Mouse (Mus musculus) midbrain, postnatal 0 days (tissue): Measurements from ENCODE around the gene Otud3. TPM values are rescaled to one million over a fixed set of nuclear protein-coding genes. Genes with fewer than 3 reads are reported as not detected.
A peak's percentile ranks its signal among the peaks of the same experiment; 100 is the strongest.
"Not testable (repeated sequence)": the region's sequence is repeated elsewhere in the genome, so short reads cannot be mapped to it uniquely, and the experiment has no call there.

Experiments
- ATAC-seq: fragments of 200-750 bp; cut with Nextera tagmentation; 2 replicates; pipeline ENCODE4 v1.8.0; 2017; ENCODE audit warnings: moderate number of reproducible peaks, mild to moderate bottlenecking, moderate TSS enrichment, moderate library complexity; ENCODE audit not compliant: low FRiP score
- DNase-seq: peaks from one replicate; pipeline ENCODE4 v3.0.0-alpha.2; 2015; ENCODE audit warnings: low spot score
- H3K27ac ChIP-seq: fragments of 300-500 bp; sonication (generic); 2 replicates; pipeline ENCODE4 v1.5.1; 2014; ENCODE audit warnings: low read depth, mild to moderate bottlenecking, low read length, mixed read lengths
- H3K27me3 ChIP-seq: fragments of 300-500 bp; sonication (generic); 2 replicates; pipeline ENCODE4 v1.6.1; 2014; ENCODE audit warnings: low read length, control low read depth, mixed read lengths; ENCODE audit not compliant: insufficient read depth
- H3K36me3 ChIP-seq: fragments of 300-500 bp; sonication (generic); 2 replicates; pipeline ENCODE4 v1.6.1; 2014; ENCODE audit warnings: low read length, control low read depth, mixed read lengths; ENCODE audit not compliant: insufficient read depth
- H3K4me1 ChIP-seq: fragments of 300-500 bp; sonication (generic); 2 replicates; pipeline ENCODE4 v1.6.1; 2014; ENCODE audit warnings: mild to moderate bottlenecking, control low read depth, antibody characterized with exemption, low read length, mixed read lengths; ENCODE audit not compliant: insufficient read depth
- H3K4me2 ChIP-seq: fragments of 300-500 bp; sonication (generic); 2 replicates; pipeline ENCODE4 v1.6.1; 2014; ENCODE audit warnings: low read depth, mild to moderate bottlenecking, low read length, mixed read lengths; ENCODE audit not compliant: poor library complexity, severe bottlenecking
- H3K4me3 ChIP-seq: fragments of 300-500 bp; sonication (generic); 2 replicates; pipeline ENCODE4 v1.5.1; 2014; ENCODE audit warnings: low read depth, mild to moderate bottlenecking, low read length, moderate library complexity
- H3K9ac ChIP-seq: fragments of 300-500 bp; sonication (generic); replicated peaks from 2 replicates; pipeline ENCODE4 v1.6.1; 2014; ENCODE audit warnings: mild to moderate bottlenecking, low read length, moderate library complexity, mixed read lengths; ENCODE audit not compliant: poor library complexity, severe bottlenecking
- H3K9me3 ChIP-seq: fragments of 300-500 bp; sonication (generic); 2 replicates; pipeline ENCODE4 v1.6.1; 2016; ENCODE audit warnings: low read length, control low read depth
- CTCF ChIP-seq: IDR thresholded peaks from 2 replicates; pipeline ENCODE4 v1.5.1; 2016; ENCODE audit warnings: antibody characterized with exemption, mild to moderate bottlenecking
- whole genome bisulfite sequencing: fragments of 180-500 bp; shearing (Covaris S2); extraction: QIAGEN DNeasy Blood & Tissue Kit; methylation state at CpG from one replicate; pipeline ENCODE4 v1.1.7; 2014; 5-methylcytosine and 5-hydroxymethylcytosine counted together
- polyA plus RNA-seq: library from polyadenylated mRNA; unstranded; fragments of >200 nt; fragmentation: Nextera tagmentation; extraction: Ambion mirVana; gene quantifications from 2 replicates; pipeline ENCODE4 v1.2.1, GENCODE M21; 2015
- total RNA-seq: library from RNA; depleted of rRNA; stranded (reverse); fragments of >200 nt; gene quantifications from 2 replicates; pipeline ENCODE4 v1.2.3, GENCODE M21; 2014

Gene Otud3
- total and polyA plus RNA-seq, 2 experiments from 2014 or later = 3.8 to 9.0 TPM

GRCm38 (mm10) chr4:138877731-138878130 is 36.0 kb downstream of the Otud3 start, which contains the start of gene Pla2g2e:
Pla2g2e (plus strand) TSS chr4:138877942.
- no peak for DNase-seq
- no peaks in the 10 kb centered on the region for H3K9me3 ChIP-seq
- no peak for TF ChIP-seq CTCF
- H3K9ac ChIP-seq = no peak within 1 kb of the TSS
- H3K4me1 ChIP-seq = no peaks in the 10 kb centered on the region
- ATAC-seq = no peak
- no peaks in the 10 kb centered on the region for H3K36me3 ChIP-seq
- H3K4me2 ChIP-seq = no peak within 1 kb of the TSS
- no peak within 1 kb of the TSS for H3K4me3 ChIP-seq
- H3K27ac ChIP-seq = no peak within 1 kb of the TSS
- H3K27me3 ChIP-seq = no peaks in the 10 kb centered on the region
- 83% methylated on average over 4 of the region's 4 CpGs for whole genome bisulfite sequencing

- H3K27me3 ChIP-seq = no peaks in the 10 kb centered on the region
- 100% methylated on average over 2 of the region's 2 CpGs for WGBS
- no peak for ATAC-seq
- no peaks in the 10 kb centered on the region for H3K4me1 ChIP-seq
- no peak for TF ChIP-seq CTCF
- no peak overlapping the region for H3K9ac ChIP-seq
- no peak overlapping the region for H3K27ac ChIP-seq
- H3K36me3 ChIP-seq = no peaks in the 10 kb centered on the region
- no peak overlapping the region for H3K4me2 ChIP-seq
- no peak overlapping the region for H3K4me3 ChIP-seq
- DNase-seq = no peak
- no peaks in the 10 kb centered on the region for H3K9me3 ChIP-seq
Measured at GRCm38 (mm10) chr4:138875986-138876385, 37.8 kb downstream of the Otud3 start.

DNA sequence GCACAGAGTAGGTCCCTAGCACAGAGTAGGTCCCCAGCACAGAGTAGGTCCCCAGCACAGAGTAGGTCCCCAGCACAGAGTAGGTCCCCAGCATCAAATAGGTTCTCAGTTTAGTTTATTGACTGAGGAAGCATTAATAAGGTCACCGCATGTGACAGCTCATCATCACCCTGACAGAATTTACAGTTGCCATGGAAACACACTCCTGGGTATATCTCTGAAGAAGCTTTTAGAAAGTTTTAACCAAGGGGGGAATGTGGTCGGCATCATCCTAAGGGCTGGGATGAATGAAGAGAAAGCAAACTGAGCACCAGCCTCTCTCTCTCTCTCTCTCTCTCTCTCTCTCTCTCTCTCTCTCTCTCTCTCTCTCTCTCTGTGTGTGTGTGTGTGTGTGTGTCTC is 38.5 kb downstream of the Otud3 start:
- H3K4me1 ChIP-seq, H3K27ac ChIP-seq, H3K4me3 ChIP-seq, H3K9ac ChIP-seq, H3K27me3 ChIP-seq, ATAC-seq, H3K36me3 ChIP-seq, H3K9me3 ChIP-seq, H3K4me2 ChIP-seq: not testable (repeated sequence)
- WGBS = 50% methylated on average over 2 of the region's 2 CpGs
- peak; percentile 44 for DNase-seq

- H3K27ac ChIP-seq = no peak within 1 kb of the TSS
- H3K9ac ChIP-seq = no peak within 1 kb of the TSS
- DNase-seq (no peak), ATAC-seq (no peak)
- no peaks in the 10 kb centered on the region for H3K36me3 ChIP-seq
- H3K4me1 ChIP-seq = no peaks in the 10 kb centered on the region
- no peaks in the 10 kb centered on the region for H3K9me3 ChIP-seq
- no peak for TF ChIP-seq CTCF
- no peak within 1 kb of the TSS for H3K4me3 ChIP-seq
- H3K27me3 ChIP-seq = no peaks in the 10 kb centered on the region
- no peak within 1 kb of the TSS for H3K4me2 ChIP-seq
- 82% methylated on average over 6 of the region's 6 CpGs for WGBS
Measured at GRCm38 (mm10) chr4:138873864-138874263, 39.9 kb downstream of the Otud3 start, which contains the start of gene Gm13030. Gm13030 (minus strand) TSS chr4:138873964.

- 50% methylated on average over 8 of the region's 8 CpGs for WGBS
Measured at GRCm38 (mm10) chr4:138868666-138869065, 45.1 kb downstream of the Otud3 start.

GRCm38 (mm10) chr4:138866413-138866812 is 47.3 kb downstream of the Otud3 start:
- Histone ChIP-seq H3K4me1 (no peaks in the 10 kb centered on the region), H3K27ac (no peak overlapping the region), H3K36me3 (no peaks in the 10 kb centered on the region), H3K27me3 (no peaks in the 10 kb centered on the region), H3K4me3 (no peak overlapping the region), H3K9ac (no peak overlapping the region), H3K9me3 (no peaks in the 10 kb centered on the region), H3K4me2 (no peak overlapping the region)
- ATAC-seq (no peak), DNase-seq (peak; percentile 80)
- TF ChIP-seq CTCF = peak; percentile 93
- WGBS = 13% methylated on average over 7 of the region's 7 CpGs

More at GRCm38 (mm10) chr4:138868666-138869065, 45.1 kb downstream of the Otud3 start:
- no peak overlapping the region for H3K9ac ChIP-seq
- H3K9me3 ChIP-seq = no peaks in the 10 kb centered on the region
- H3K4me3 ChIP-seq = no peak overlapping the region
- ATAC-seq (no peak), DNase-seq (no peak)
- H3K27me3 ChIP-seq = no peaks in the 10 kb centered on the region
- H3K27ac ChIP-seq = no peak overlapping the region
- no peaks in the 10 kb centered on the region for H3K4me1 ChIP-seq
- TF ChIP-seq CTCF = no peak
- H3K4me2 ChIP-seq = no peak overlapping the region
- H3K36me3 ChIP-seq = no peaks in the 10 kb centered on the region
